Mouse (Mus musculus): Measurements from ENCODE around the gene Cfd. TPM values are rescaled to one million over a fixed set of nuclear protein-coding genes. Genes with fewer than 3 reads are reported as not detected.
"Not testable (repeated sequence)": the region's sequence is repeated elsewhere in the genome, so short reads cannot be mapped to it uniquely, and the experiment has no call there.

Gene Cfd
- total RNA-seq, 2 experiments from 2014 or later: 12.9 to 77.1 TPM

GRCm38 (mm10) chr10:79877757-79878156 is 12.9 kb upstream of the Cfd start:
- Histone ChIP-seq H3K4me3 (peak overlapping the region; percentile 19; the same call in 1 of the 2 replicates), H3K27ac (peak overlapping the region; percentile 43)
- peak; percentile 70 for DNase-seq
- intact Hi-C loops (cut with DNase I): no loop called here
- no peak for TF ChIP-seq CTCF (IDR thresholded peaks at IDR 0.05)

GRCm38 (mm10) chr10:79879527-79879926 is 11.1 kb upstream of the Cfd start:
- TF ChIP-seq CTCF (IDR thresholded peaks at IDR 0.05): no peak
- intact Hi-C loops (cut with DNase I): no loop called here
- Histone ChIP-seq H3K4me3 (no peak overlapping the region), H3K27ac (no peak overlapping the region)
- DNase-seq: no peak

- TF ChIP-seq CTCF (IDR thresholded peaks at IDR 0.05): no peak
- Histone ChIP-seq H3K4me3 (no peak overlapping the region), H3K27ac (no peak overlapping the region)
- intact Hi-C loops (cut with DNase I): loop anchor here (10.0 kb wide), 1 partner anchor 46 kb away; no protein-coding TSS in a partner anchor
- DNase-seq: no peak
Measured at GRCm38 (mm10) chr10:79880721-79881120, 9.9 kb upstream of the Cfd start.

GRCm38 (mm10) chr10:79881981-79882380 is 8.7 kb upstream of the Cfd start:
- no peak for DNase-seq
- Histone ChIP-seq H3K4me3 (no peak overlapping the region), H3K27ac (no peak overlapping the region)
- intact Hi-C loops (cut with DNase I): loop anchor here (10.0 kb wide), 1 partner anchor 47 kb away; no protein-coding TSS in a partner anchor
- no peak for TF ChIP-seq CTCF (IDR thresholded peaks at IDR 0.05)

GRCm38 (mm10) chr10:79883297-79884084 is 7.2 kb upstream of the Cfd start:
- H3K27ac ChIP-seq: peak overlapping the region; percentile 77
- peak; percentile 87 for DNase-seq
- intact Hi-C loops (cut with DNase I): loop anchor here (1.0 to 10.0 kb wide), 2 partner anchors 42 to 49 kb away; no protein-coding TSS in a partner anchor
- TF ChIP-seq CTCF (IDR thresholded peaks at IDR 0.05): peak; percentile 87
- H3K4me3 ChIP-seq: peak overlapping the region; percentile 48

- TF ChIP-seq CTCF (IDR thresholded peaks at IDR 0.05): no peak
- peak overlapping the region; percentile 77 for H3K27ac ChIP-seq
- peak; percentile 88 for DNase-seq
- intact Hi-C loops (cut with DNase I): loop anchor here (10.0 kb wide), 1 partner anchor 50 kb away; no protein-coding TSS in a partner anchor
- no peak overlapping the region for H3K4me3 ChIP-seq
Measured at GRCm38 (mm10) chr10:79884446-79884845, 6.2 kb upstream of the Cfd start.

GRCm38 (mm10) chr10:79884938-79885337 is 5.7 kb upstream of the Cfd start:
- H3K4me3 ChIP-seq, DNase-seq: not testable (repeated sequence)
- intact Hi-C loops (cut with DNase I): loop anchor here (10.0 kb wide), 1 partner anchor 50 kb away; no protein-coding TSS in a partner anchor
- peak overlapping the region; percentile 77 for H3K27ac ChIP-seq

GRCm38 (mm10) chr10:79886054-79886453 is 4.6 kb upstream of the Cfd start, which contains the start of gene Elane:
Gene Elane, plus strand, starts transcription at chr10:79886247.
- DNase-seq: no peak
- H3K4me3 ChIP-seq: no peak within 1 kb of the TSS
- H3K27ac ChIP-seq: peak within 1 kb of the TSS; percentile 77
- TF ChIP-seq CTCF (IDR thresholded peaks at IDR 0.05): no peak
- intact Hi-C loops (cut with DNase I): loop anchor here (10.0 kb wide), 1 partner anchor 51 kb away; no protein-coding TSS in a partner anchor

- no peak for DNase-seq
- no peak overlapping the region for H3K4me3 ChIP-seq
- no peak for TF ChIP-seq CTCF (IDR thresholded peaks at IDR 0.05)
- intact Hi-C loops (cut with DNase I): loop anchor here (10.0 kb wide), 1 partner anchor 52 kb away; no protein-coding TSS in a partner anchor
- H3K27ac ChIP-seq: no peak overlapping the region
Measured at GRCm38 (mm10) chr10:79886611-79887010, 4.0 kb upstream of the Cfd start.

- Histone ChIP-seq H3K4me3 (no peak overlapping the region), H3K27ac (no peak overlapping the region)
- DNase-seq: no peak
- intact Hi-C loops (cut with DNase I): loop anchor here (10.0 kb wide), 1 partner anchor 55 kb away; no protein-coding TSS in a partner anchor
- TF ChIP-seq CTCF (IDR thresholded peaks at IDR 0.05): no peak
Measured at GRCm38 (mm10) chr10:79889386-79889785, 1.3 kb upstream of the Cfd start.

GRCm38 (mm10) chr10:79892451-79893118 is 1.9 kb downstream of the Cfd start:
- intact Hi-C loops (cut with DNase I): loop anchor here (2.0 kb wide), 2 partner anchors 32 to 66 kb away; no protein-coding TSS in a partner anchor
- H3K27ac ChIP-seq, H3K4me3 ChIP-seq: not testable (repeated sequence)
- TF ChIP-seq CTCF (IDR thresholded peaks at IDR 0.05): peak; percentile 83
- DNase-seq: peak; percentile 78

- peak; percentile 40 for DNase-seq
- intact Hi-C loops (cut with DNase I): no loop called here
- Histone ChIP-seq H3K4me3 (no peak overlapping the region), H3K27ac (no peak overlapping the region)
- no peak for TF ChIP-seq CTCF (IDR thresholded peaks at IDR 0.05)
Measured at GRCm38 (mm10) chr10:79896306-79896705, 5.7 kb downstream of the Cfd start.

GRCm38 (mm10) chr10:79896814-79897213 is 6.2 kb downstream of the Cfd start:
- TF ChIP-seq CTCF (IDR thresholded peaks at IDR 0.05): no peak
- DNase-seq: no peak
- Histone ChIP-seq H3K4me3 (no peak overlapping the region), H3K27ac (no peak overlapping the region)
- intact Hi-C loops (cut with DNase I): no loop called here

All from gastrocnemius, adult 2 months (tissue).